Mouse (Mus musculus) kidney, adult 2 months (tissue): Measurements from ENCODE around the gene Rap1gap2.

Experiments used
- CTCF ChIP-seq: fragments of 200-500 bp; conservative IDR thresholded peaks from 2 replicates; pipeline ENCODE4 v1.5.1; 2011; ENCODE audit warnings: low read depth, mild to moderate bottlenecking, control low read depth, low read length, moderate library complexity, mixed read lengths; ENCODE audit not compliant: insufficient read depth, insufficient read length
- POLR2A ChIP-seq: fragments of 200-500 bp; IDR thresholded peaks from one replicate; pipeline ENCODE4 v1.6.1; 2011; ENCODE audit warnings: low read depth, low read length, control low read depth

- TF ChIP-seq POLR2A (no peak), CTCF (no peak)
Measured at GRCm38 (mm10) chr11:74652791-74653191, 42.1 kb upstream of the Rap1gap2 start.
